Mouse (Mus musculus): Measurements from ENCODE around the gene Atg4a-ps. TPM values are rescaled to one million over a fixed set of nuclear protein-coding genes. Genes with fewer than 3 reads are reported as not detected.

The Atg4a-ps gene
- polyA plus RNA-seq, 1 experiment from 2014 or later, result 0.10 TPM

GRCm38 (mm10) chr3:103624591-103625051 is 21.2 kb downstream of the Atg4a-ps start:
- WGBS, result 86% methylated on average over 5 of the region's 5 CpGs
- no peaks in the 10 kb centered on the region for H3K27me3 ChIP-seq (ENCODE audit: low read depth, poor library complexity, severe bottlenecking)
- no peak overlapping the region for H3K4me3 ChIP-seq
- H3K27ac ChIP-seq (replicated peaks), result no peak overlapping the region
- H3K36me3 ChIP-seq, result no peaks in the 10 kb centered on the region
- H3K9me3 ChIP-seq (replicated peaks), result no peaks in the 10 kb centered on the region
- H3K4me1 ChIP-seq, result no peaks in the 10 kb centered on the region
- DNase-seq (ENCODE audit: low spot score), result no peak

- H3K27ac ChIP-seq (replicated peaks), result no peak overlapping the region
- no peaks in the 10 kb centered on the region for H3K4me1 ChIP-seq
- WGBS, result 93% methylated on average over 10 of the region's 10 CpGs
- H3K27me3 ChIP-seq (ENCODE audit: low read depth, poor library complexity, severe bottlenecking), result no peaks in the 10 kb centered on the region
- no peak for DNase-seq (ENCODE audit: low spot score)
- H3K9me3 ChIP-seq (replicated peaks), result no peaks in the 10 kb centered on the region
- H3K4me3 ChIP-seq, result no peak overlapping the region
- no peaks in the 10 kb centered on the region for H3K36me3 ChIP-seq
Observed at GRCm38 (mm10) chr3:103623893-103624470, 21.9 kb downstream of the Atg4a-ps start.

- no peaks in the 10 kb centered on the region for H3K4me1 ChIP-seq
- H3K27ac ChIP-seq (replicated peaks), result no peak overlapping the region
- 90% methylated on average over 11 of the region's 11 CpGs for WGBS
- no peak for DNase-seq (ENCODE audit: low spot score)
- no peaks in the 10 kb centered on the region for H3K27me3 ChIP-seq (ENCODE audit: low read depth, poor library complexity, severe bottlenecking)
- no peak overlapping the region for H3K4me3 ChIP-seq
- H3K9me3 ChIP-seq (replicated peaks), result no peaks in the 10 kb centered on the region
- no peaks in the 10 kb centered on the region for H3K36me3 ChIP-seq
Observed at GRCm38 (mm10) chr3:103620101-103620500, 25.8 kb downstream of the Atg4a-ps start.

- H3K27ac ChIP-seq (replicated peaks), result no peak overlapping the region
- DNase-seq (ENCODE audit: low spot score), result no peak
- H3K36me3 ChIP-seq, result no peaks in the 10 kb centered on the region
- 45% methylated on average over 6 of the region's 6 CpGs for WGBS
- H3K4me3 ChIP-seq, result no peak overlapping the region
- no peaks in the 10 kb centered on the region for H3K9me3 ChIP-seq (replicated peaks)
- no peaks in the 10 kb centered on the region for H3K4me1 ChIP-seq
- no peaks in the 10 kb centered on the region for H3K27me3 ChIP-seq (ENCODE audit: low read depth, poor library complexity, severe bottlenecking)
Observed at GRCm38 (mm10) chr3:103616981-103617380, 28.9 kb downstream of the Atg4a-ps start.

GRCm38 (mm10) chr3:103615621-103616020 is 30.2 kb downstream of the Atg4a-ps start:
- Histone ChIP-seq H3K9me3 (replicated peaks) (no peaks in the 10 kb centered on the region), H3K4me1 (no peaks in the 10 kb centered on the region), H3K36me3 (no peaks in the 10 kb centered on the region), H3K27me3 (ENCODE audit: low read depth, poor library complexity, severe bottlenecking) (no peaks in the 10 kb centered on the region), H3K27ac (replicated peaks) (no peak overlapping the region), H3K4me3 (no peak overlapping the region)
- 89% methylated on average over 4 of the region's 4 CpGs for WGBS
- no peak for DNase-seq (ENCODE audit: low spot score)

- Histone ChIP-seq H3K27ac (replicated peaks) (no peak overlapping the region), H3K27me3 (ENCODE audit: low read depth, poor library complexity, severe bottlenecking) (no peaks in the 10 kb centered on the region), H3K4me3 (no peak overlapping the region), H3K36me3 (no peaks in the 10 kb centered on the region), H3K4me1 (no peaks in the 10 kb centered on the region), H3K9me3 (replicated peaks) (no peaks in the 10 kb centered on the region)
- WGBS, result 74% methylated on average over 9 of the region's 9 CpGs
- DNase-seq (ENCODE audit: low spot score), result no peak
Observed at GRCm38 (mm10) chr3:103612636-103613355, 33.1 kb downstream of the Atg4a-ps start.

- H3K4me1 ChIP-seq, result no peaks in the 10 kb centered on the region
- no peak overlapping the region for H3K27ac ChIP-seq (replicated peaks)
- no peaks in the 10 kb centered on the region for H3K36me3 ChIP-seq
- H3K27me3 ChIP-seq (ENCODE audit: low read depth, poor library complexity, severe bottlenecking), result no peaks in the 10 kb centered on the region
- DNase-seq (ENCODE audit: low spot score), result no peak
- no peak overlapping the region for H3K4me3 ChIP-seq
- 92% methylated on average over 5 of the region's 5 CpGs for WGBS
- no peaks in the 10 kb centered on the region for H3K9me3 ChIP-seq (replicated peaks)
Observed at GRCm38 (mm10) chr3:103610231-103610630, 35.6 kb downstream of the Atg4a-ps start.

- 86% methylated on average over 13 of the region's 13 CpGs for whole genome bisulfite sequencing
- Histone ChIP-seq H3K4me3 (no peak overlapping the region), H3K36me3 (no peaks in the 10 kb centered on the region), H3K9me3 (replicated peaks) (no peaks in the 10 kb centered on the region), H3K4me1 (no peaks in the 10 kb centered on the region), H3K27me3 (ENCODE audit: low read depth, poor library complexity, severe bottlenecking) (no peaks in the 10 kb centered on the region), H3K27ac (replicated peaks) (no peak overlapping the region)
- no peak for DNase-seq (ENCODE audit: low spot score)
Observed at GRCm38 (mm10) chr3:103606660-103607595, 38.9 kb downstream of the Atg4a-ps start.

GRCm38 (mm10) chr3:103606045-103606597 is 39.7 kb downstream of the Atg4a-ps start:
- 86% methylated on average over 6 of the region's 6 CpGs for WGBS
- DNase-seq (ENCODE audit: low spot score), result no peak
- peaks cover 3% of the 10 kb centered on the region; the same call in 1 of the 2 replicates for H3K4me1 ChIP-seq
- no peak overlapping the region for H3K27ac ChIP-seq (replicated peaks)
- H3K27me3 ChIP-seq (ENCODE audit: low read depth, poor library complexity, severe bottlenecking), result no peaks in the 10 kb centered on the region
- H3K36me3 ChIP-seq, result no peaks in the 10 kb centered on the region
- no peak overlapping the region for H3K4me3 ChIP-seq
- H3K9me3 ChIP-seq (replicated peaks), result no peaks in the 10 kb centered on the region

GRCm38 (mm10) chr3:103601561-103601960 is 44.3 kb downstream of the Atg4a-ps start:
- WGBS, result 79% methylated on average over 1 of the region's 1 CpGs
- no peak overlapping the region for H3K27ac ChIP-seq (replicated peaks)
- no peaks in the 10 kb centered on the region for H3K27me3 ChIP-seq (ENCODE audit: low read depth, poor library complexity, severe bottlenecking)
- no peaks in the 10 kb centered on the region for H3K36me3 ChIP-seq
- H3K4me1 ChIP-seq, result peaks cover 14% of the 10 kb centered on the region
- H3K4me3 ChIP-seq, result no peak overlapping the region
- DNase-seq (ENCODE audit: low spot score), result no peak
- no peaks in the 10 kb centered on the region for H3K9me3 ChIP-seq (replicated peaks)

- no peak overlapping the region for H3K4me3 ChIP-seq
- peaks cover 14% of the 10 kb centered on the region for H3K4me1 ChIP-seq
- no peaks in the 10 kb centered on the region for H3K36me3 ChIP-seq
- H3K27ac ChIP-seq (replicated peaks), result no peak overlapping the region
- no peaks in the 10 kb centered on the region for H3K27me3 ChIP-seq (ENCODE audit: low read depth, poor library complexity, severe bottlenecking)
- WGBS, result 42% methylated on average over 7 of the region's 7 CpGs
- H3K9me3 ChIP-seq (replicated peaks), result no peaks in the 10 kb centered on the region
- no peak for DNase-seq (ENCODE audit: low spot score)
Observed at GRCm38 (mm10) chr3:103601011-103601410, 44.9 kb downstream of the Atg4a-ps start.

- H3K4me3 ChIP-seq, result no peak overlapping the region
- no peak overlapping the region for H3K27ac ChIP-seq (replicated peaks)
- 85% methylated on average over 4 of the region's 4 CpGs for WGBS
Observed at GRCm38 (mm10) chr3:103597586-103597985, 48.3 kb downstream of the Atg4a-ps start.

More at GRCm38 (mm10) chr3:103597586-103597985, 48.3 kb downstream of the Atg4a-ps start:
- Histone ChIP-seq H3K4me1 (peaks cover 17% of the 10 kb centered on the region), H3K9me3 (replicated peaks) (no peaks in the 10 kb centered on the region), H3K36me3 (no peaks in the 10 kb centered on the region), H3K27me3 (ENCODE audit: low read depth, poor library complexity, severe bottlenecking) (no peaks in the 10 kb centered on the region)
- no peak for DNase-seq (ENCODE audit: low spot score)

Data from midbrain, embryonic 10.5 days (tissue).